ENCODE assay signal across 9 mouse cellular contexts in genomic region chr1:184918227-184918888, GRCm38 (mm10). TPM values are rescaled to one million over a fixed set of nuclear protein-coding genes. Genes with fewer than 3 reads are reported as not detected.
A peak's percentile ranks its signal among the peaks of the same experiment; 100 is the strongest.
DNase-seq lines count a peak whose midpoint lies in the region; ATAC-seq and TF ChIP-seq lines count a peak whose summit lies in the region.
"Had no signal": no experiment of that assay in that cellular context is flagged by ENCODE, and none has a peak within 500 bp of the region (broad histone marks: within the 10 kb centered on the region; RNA-seq: fewer than 3 reads in every experiment).

No protein-coding gene starts in this region.

- no peak for TF ChIP-seq EP300 in liver, embryonic 14.5 days (IDR thresholded peaks at IDR 0.05; ENCODE audit: low read depth)

- intact Hi-C loops in heart, postnatal 10 days (cut with DNase I): no loop called here

- WGBS in liver, embryonic 14.5 days (ENCODE audit: insufficient replicate concordance): 44% methylated on average over 5 of the region's 5 CpGs
- 71% methylated on average over 5 of the region's 5 CpGs for WGBS in liver, embryonic 11.5 days
- 66% methylated on average over 5 of the region's 5 CpGs for WGBS in midbrain, postnatal 0 days

- no peak for ATAC-seq in CD4-positive, CD25-positive, alpha-beta regulatory T cell, adult 4 months
- ATAC-seq in liver, embryonic 14.5 days (ENCODE audit: insufficient read depth): no peak
- no peak for ATAC-seq in liver, embryonic 11.5 days (replicated peaks; ENCODE audit: low FRiP score)
- ATAC-seq in midbrain, postnatal 0 days (ENCODE audit: low FRiP score): no peak

- H3K36me3 ChIP-seq in liver, embryonic 14.5 days (replicated peaks; ENCODE audit: control insufficient read depth, insufficient read depth, low read depth): no peaks in the 10 kb centered on the region
- H3K36me3 ChIP-seq in liver, embryonic 11.5 days (ENCODE audit: control insufficient read depth, insufficient read depth, low read length): no peaks in the 10 kb centered on the region
- peaks cover 41% of the 10 kb centered on the region for H3K36me3 ChIP-seq in midbrain, postnatal 0 days (ENCODE audit: insufficient read depth, low read length)
- H3K36me3 ChIP-seq: liver, embryonic 15.5 days had no signal

- no peak overlapping the region for H3K4me2 ChIP-seq in liver, embryonic 14.5 days (ENCODE audit: low read depth)
- H3K4me2 ChIP-seq in liver, embryonic 11.5 days: no peak overlapping the region
- H3K4me2 ChIP-seq in midbrain, postnatal 0 days (ENCODE audit: low read depth, low read length, poor library complexity, severe bottlenecking): no peak overlapping the region
- H3K4me2 ChIP-seq: liver, embryonic 15.5 days had no signal

- H3K9me3 ChIP-seq in liver, embryonic 14.5 days (ENCODE audit: control insufficient read depth, low read length): no peaks in the 10 kb centered on the region
- H3K9me3 ChIP-seq in liver, embryonic 11.5 days (ENCODE audit: control insufficient read depth, low read length): no peaks in the 10 kb centered on the region
- no peaks in the 10 kb centered on the region for H3K9me3 ChIP-seq in midbrain, postnatal 0 days (ENCODE audit: low read length)
- H3K9me3 ChIP-seq: liver, embryonic 15.5 days had no signal

- no peak overlapping the region for H3K27ac ChIP-seq in liver, embryonic 14.5 days
- H3K27ac ChIP-seq in liver, embryonic 11.5 days (ENCODE audit: low read depth, low read length): no peak overlapping the region
- no peak overlapping the region for H3K27ac ChIP-seq in midbrain, postnatal 0 days (ENCODE audit: low read depth, low read length)
- H3K27ac ChIP-seq: liver, embryonic 15.5 days had no signal

- DNase-seq in CD4-positive, CD25-positive, alpha-beta regulatory T cell, adult 2 months (ENCODE audit: low read depth, low spot score): peak; percentile 32
- no peak for DNase-seq in liver, embryonic 14.5 days (ENCODE audit: low read depth in 3 of 3, low spot score in 3 of 3)
- DNase-seq in liver, embryonic 11.5 days (ENCODE audit: low spot score): no peak
- peak; percentile 34 for DNase-seq in c-Kit-positive CD71-positive TER-119-negative erythroid progenitor cells, embryonic 14.5 days (ENCODE audit: low read depth)
- DNase-seq in midbrain, postnatal 0 days (ENCODE audit: low spot score): peak; percentile 42
- DNase-seq in cerebellum, adult 9-10 months: no peak
- no peak for DNase-seq in heart, postnatal 10 days

- no peak overlapping the region for H3K4me3 ChIP-seq in liver, embryonic 14.5 days (ENCODE audit: insufficient read depth in 1 of 2, low read depth in 2 of 2, low read length in 2 of 2)
- no peak overlapping the region for H3K4me3 ChIP-seq in liver, embryonic 11.5 days (ENCODE audit: low read depth, low read length)
- no peak overlapping the region for H3K4me3 ChIP-seq in midbrain, postnatal 0 days (ENCODE audit: low read depth, low read length)
- H3K4me3 ChIP-seq: liver, embryonic 15.5 days had no signal

- TF ChIP-seq CTCF in liver, embryonic 14.5 days (IDR thresholded peaks at IDR 0.05; ENCODE audit: low read depth): peak; percentile 54; the same call in 1 of the 2 replicates
- TF ChIP-seq CTCF in midbrain, postnatal 0 days (IDR thresholded peaks at IDR 0.05): peak; percentile 74

- no peak overlapping the region for H3K9ac ChIP-seq in liver, embryonic 14.5 days (replicated peaks)
- no peak overlapping the region for H3K9ac ChIP-seq in liver, embryonic 11.5 days (ENCODE audit: low read depth, low read length)
- no peak overlapping the region for H3K9ac ChIP-seq in midbrain, postnatal 0 days (replicated peaks; ENCODE audit: low read length, poor library complexity, severe bottlenecking)
- H3K9ac ChIP-seq: liver, embryonic 15.5 days had no signal

- H3K4me1 ChIP-seq in liver, embryonic 14.5 days (replicated peaks; ENCODE audit: control insufficient read depth in 2 of 2, insufficient read depth in 2 of 2, low read length in 1 of 2): no peaks in the 10 kb centered on the region
- no peaks in the 10 kb centered on the region for H3K4me1 ChIP-seq in liver, embryonic 11.5 days (replicated peaks; ENCODE audit: control insufficient read depth, insufficient read depth, low read length)
- H3K4me1 ChIP-seq in midbrain, postnatal 0 days (ENCODE audit: insufficient read depth, low read length): no peaks in the 10 kb centered on the region
- H3K4me1 ChIP-seq: liver, embryonic 15.5 days had no signal

- no peaks in the 10 kb centered on the region for H3K27me3 ChIP-seq in liver, embryonic 14.5 days (ENCODE audit: control insufficient read depth, insufficient read depth, low read length)
- H3K27me3 ChIP-seq in liver, embryonic 11.5 days (replicated peaks; ENCODE audit: control insufficient read depth, insufficient read depth, low read length): no peaks in the 10 kb centered on the region
- H3K27me3 ChIP-seq in midbrain, postnatal 0 days (ENCODE audit: insufficient read depth, low read length): no peaks in the 10 kb centered on the region
- H3K27me3 ChIP-seq: liver, embryonic 15.5 days had no signal

RNA-seq across cellular contexts. Expression of gene C130074G19Rik, which starts 35.3 kb away (rescaled TPM):
- not detected for polyA plus RNA-seq in CD4-positive, CD25-positive, alpha-beta regulatory T cell, adult 4 months (2017; shearing (Covaris generic))
- 5.4 and 7.4 TPM in 2 replicates for polyA plus RNA-seq in liver, embryonic 14.5 days (2012; rRNA removed)
- polyA plus RNA-seq in liver, embryonic 14.5 days (2014; fragmentation: Nextera tagmentation; extraction: Ambion mirVana): 1.1 and 1.3 TPM in 2 replicates
- polyA plus RNA-seq in liver, embryonic 11.5 days (2014; fragmentation: Nextera tagmentation; extraction: Ambion mirVana): 1.9 and 2.0 TPM in 2 replicates
- total RNA-seq in midbrain, postnatal 0 days (2014; rRNA removed): 6.6 and 7.1 TPM in 2 replicates
- polyA plus RNA-seq in midbrain, postnatal 0 days (2015; fragmentation: Nextera tagmentation; extraction: Ambion mirVana): 0.55 and 0.85 TPM in 2 replicates
- total RNA-seq in heart, postnatal 10 days (2021): 10 to 100 TPM; 30.8 to 37.5 TPM

Comparison
In these comparisons a context has a peak if more than half of its experiments do, and no peak if none do; other contexts are left out.
1. DNase-seq: peak in CD4-positive, CD25-positive, alpha-beta regulatory T cell, adult 2 months (single experiment), c-Kit-positive CD71-positive TER-119-negative erythroid progenitor cells, embryonic 14.5 days (single experiment) and midbrain, postnatal 0 days (single experiment); none in liver, embryonic 14.5 days (0 of 3), liver, embryonic 11.5 days (single experiment), cerebellum, adult 9-10 months (single experiment) and heart, postnatal 10 days (0 of 2).